Mouse (Mus musculus) ovary, adult 18-20 months (tissue): ENCODE measurements around the gene Gnpnat1.

Experiments
- DNase-seq: peaks from one replicate; pipeline ENCODE4 v3.0.0; 2022; ENCODE audit warnings: low spot score, mixed read lengths

The Gnpnat1 gene

DNA sequence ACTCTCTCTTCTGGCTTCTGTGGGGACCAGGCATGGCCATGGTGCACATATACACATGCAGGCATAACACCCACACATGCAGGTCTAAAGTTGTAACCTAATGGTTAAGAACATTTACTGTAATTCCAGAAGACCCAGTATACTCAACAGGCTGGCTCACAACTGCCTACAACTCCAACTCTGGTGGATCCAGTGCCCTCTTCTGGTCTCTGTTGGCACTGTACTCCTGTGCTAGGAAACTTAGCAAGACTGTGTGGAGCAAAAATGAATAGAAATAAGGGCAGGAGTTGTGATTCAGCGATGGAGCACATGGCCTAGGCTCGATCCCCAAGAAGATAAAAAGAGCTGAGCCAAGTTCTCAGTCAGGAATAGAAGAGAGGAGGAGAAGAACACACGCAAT lies 4.9 kb downstream of the Gnpnat1 start:
- no peak for DNase-seq

DNA sequence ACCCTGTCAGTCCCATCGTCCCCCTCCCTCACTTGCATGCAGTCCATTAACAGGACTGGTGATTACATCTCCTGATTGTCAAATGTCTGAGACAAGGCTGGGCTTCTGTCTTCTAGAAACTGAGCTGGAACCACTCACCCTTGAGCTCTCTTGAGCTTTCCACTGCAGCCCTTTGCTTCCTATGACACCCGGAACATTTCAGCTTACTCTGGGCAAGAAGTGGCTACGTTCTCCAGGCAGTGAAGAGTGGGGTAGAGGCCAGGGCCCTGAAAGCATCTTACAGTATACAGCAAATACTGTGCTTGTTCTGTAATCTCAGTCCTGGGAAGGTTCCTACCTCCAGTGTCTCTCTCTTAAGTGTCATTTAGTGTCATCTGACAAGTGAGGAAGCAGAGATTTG lies 15.5 kb downstream of the Gnpnat1 start:
- no peak for DNase-seq

DNA sequence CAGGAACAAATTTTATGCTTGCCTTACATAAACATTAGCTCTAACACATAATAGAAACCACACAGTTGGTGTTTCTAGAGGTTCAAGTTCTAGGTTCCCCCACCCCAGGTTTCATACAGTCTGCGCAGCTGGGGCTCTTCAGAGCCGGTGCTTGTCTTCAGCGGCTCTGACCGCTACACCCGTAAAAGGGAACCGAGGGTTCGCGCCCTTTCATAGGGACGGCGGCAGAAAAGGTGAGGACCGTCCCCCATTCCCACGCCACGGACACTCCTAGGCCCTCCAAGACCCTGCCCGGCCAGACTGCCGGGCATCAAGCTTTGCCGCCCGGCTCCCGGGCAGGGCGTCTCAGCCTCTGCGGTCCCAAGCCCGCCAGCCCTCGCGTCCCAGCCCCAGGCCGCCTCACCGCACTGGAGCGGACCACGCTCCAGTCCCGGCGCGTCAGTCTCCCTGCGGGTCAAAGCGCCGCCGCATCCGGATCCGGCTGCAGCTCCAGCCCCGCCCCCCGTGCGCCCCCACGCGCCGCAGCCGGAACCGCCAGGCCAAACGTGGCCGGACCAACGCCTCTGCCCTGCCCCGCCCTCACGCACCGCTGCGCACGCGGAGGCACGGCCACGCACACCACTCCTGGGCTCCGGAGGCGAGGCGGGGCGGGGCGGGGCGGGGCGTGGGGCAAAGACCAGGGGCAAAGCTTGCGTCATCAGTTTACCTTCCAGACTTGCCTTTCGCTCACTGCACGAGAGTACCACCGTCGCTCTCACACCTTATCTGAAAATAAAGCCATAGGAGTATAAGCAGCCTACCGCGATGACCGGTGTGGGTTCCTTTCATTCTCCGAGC lies 16.1 kb downstream of the Gnpnat1 start:
- DNase-seq, result peak; percentile 90

DNA sequence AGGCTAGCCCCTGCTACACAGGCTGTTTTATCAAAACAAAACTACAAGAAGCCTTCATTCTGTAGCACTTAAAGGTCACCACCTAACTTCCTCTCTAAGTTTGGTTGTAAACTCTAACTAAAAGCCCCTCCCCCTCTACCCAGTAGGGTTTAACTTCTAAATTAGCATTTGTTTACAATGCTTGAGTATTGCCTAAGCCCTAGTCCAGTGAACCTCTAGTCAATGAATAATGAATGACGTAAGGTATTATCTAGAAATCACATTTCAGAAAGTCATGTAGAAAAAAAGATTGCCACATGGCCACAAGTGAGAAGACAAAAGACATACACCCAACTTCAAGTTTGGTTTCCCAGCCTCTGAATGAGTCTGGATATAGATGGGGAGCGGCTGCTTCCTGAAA lies 17.2 kb downstream of the Gnpnat1 start:
- no peak for DNase-seq

DNA sequence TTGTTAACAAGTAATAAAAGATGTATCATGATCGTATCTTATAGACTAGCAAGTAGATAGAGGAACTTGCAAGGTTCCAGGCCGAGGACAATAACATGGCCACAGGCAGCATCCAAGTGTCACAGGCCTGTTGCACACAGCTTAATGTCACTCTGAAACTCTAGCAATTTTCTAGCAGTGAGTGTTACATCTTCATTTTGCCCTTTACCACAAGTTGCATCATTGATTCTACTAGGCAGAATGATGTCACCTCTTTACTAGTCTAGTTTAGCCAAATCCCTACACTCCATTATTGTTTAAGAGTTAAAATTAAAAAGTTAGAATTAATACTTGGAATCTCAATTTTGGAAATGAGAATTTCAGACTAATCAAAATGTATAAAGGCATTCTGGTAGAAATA lies 19.1 kb downstream of the Gnpnat1 start:
- DNase-seq, result no peak

DNA sequence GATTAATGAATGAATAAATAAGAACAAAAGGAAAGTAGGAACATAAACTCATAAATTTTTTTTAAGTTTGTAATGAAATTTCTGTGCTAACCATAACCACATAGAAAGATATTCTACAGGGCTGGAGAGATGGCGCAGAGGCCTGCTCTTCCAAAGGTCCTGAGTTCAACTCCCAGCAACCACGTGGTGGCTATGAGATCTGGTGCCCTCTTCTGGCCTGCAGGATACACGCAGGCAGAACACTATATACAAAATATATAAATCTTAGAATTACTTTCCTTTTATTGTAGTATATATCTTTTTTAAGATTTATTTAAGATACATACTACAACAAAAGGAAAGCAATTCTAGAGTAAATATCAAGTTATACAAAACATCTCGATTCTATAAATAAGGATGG lies 21.8 kb downstream of the Gnpnat1 start:
- DNase-seq, result no peak

DNA sequence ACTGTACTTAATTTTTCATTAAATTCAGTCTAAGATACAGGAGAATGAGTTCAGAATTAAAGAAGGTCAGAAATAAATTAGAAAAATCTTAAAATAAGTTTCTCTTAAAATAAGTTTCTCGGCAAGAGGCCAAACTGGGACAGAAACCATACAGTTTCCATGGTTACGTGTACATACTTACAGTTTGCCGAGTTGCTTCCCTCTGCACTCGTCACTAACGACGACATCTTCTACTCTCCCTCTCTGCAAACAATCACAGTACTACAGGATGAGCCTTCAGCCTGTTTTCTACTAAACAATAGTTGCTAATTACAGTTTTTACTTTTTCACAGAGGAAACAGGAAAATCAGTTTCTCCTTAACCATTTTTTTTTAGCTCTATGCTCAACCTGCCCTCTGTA lies 24.0 kb downstream of the Gnpnat1 start:
- DNase-seq, result no peak

DNA sequence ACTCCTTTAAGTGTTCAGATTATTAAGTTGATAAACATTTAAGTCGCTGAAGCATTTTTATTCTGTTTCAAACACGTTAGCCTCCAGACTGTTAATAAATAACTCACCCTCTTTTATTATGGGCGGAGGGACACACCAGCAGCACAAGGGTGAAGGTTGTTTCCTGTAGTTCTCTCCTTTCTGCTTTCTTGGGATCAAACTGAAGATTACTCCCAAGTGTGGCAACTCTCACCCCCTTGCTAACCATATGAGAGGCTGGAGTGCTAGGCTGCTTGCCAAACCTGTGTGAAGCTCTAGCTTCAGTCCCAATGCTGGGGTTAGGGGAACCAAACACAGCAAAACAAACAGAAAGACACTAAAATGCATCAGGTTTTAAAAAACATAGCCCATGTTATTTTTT lies 25.9 kb downstream of the Gnpnat1 start:
- DNase-seq, result no peak

DNA sequence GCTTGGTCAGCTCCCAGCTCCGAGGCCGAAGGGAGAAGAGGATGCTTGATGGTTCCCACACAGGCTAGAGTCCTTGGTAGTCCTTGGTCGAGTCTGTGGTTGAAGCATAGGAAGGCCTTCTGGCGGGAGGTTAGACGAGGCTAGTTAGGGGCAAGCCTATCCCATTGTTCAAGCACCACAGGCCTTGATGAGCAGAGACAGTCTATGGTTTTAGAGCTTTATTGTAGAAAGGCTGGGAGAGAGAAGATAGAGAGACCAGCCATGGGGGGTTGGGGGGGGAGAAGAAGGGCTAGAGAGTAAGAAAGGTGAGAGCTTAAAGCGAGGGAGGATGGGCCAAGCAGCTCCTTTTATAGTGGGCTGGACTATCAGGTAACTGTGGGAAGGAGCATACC lies 39.5 kb downstream of the Gnpnat1 start:
- no peak for DNase-seq

DNA sequence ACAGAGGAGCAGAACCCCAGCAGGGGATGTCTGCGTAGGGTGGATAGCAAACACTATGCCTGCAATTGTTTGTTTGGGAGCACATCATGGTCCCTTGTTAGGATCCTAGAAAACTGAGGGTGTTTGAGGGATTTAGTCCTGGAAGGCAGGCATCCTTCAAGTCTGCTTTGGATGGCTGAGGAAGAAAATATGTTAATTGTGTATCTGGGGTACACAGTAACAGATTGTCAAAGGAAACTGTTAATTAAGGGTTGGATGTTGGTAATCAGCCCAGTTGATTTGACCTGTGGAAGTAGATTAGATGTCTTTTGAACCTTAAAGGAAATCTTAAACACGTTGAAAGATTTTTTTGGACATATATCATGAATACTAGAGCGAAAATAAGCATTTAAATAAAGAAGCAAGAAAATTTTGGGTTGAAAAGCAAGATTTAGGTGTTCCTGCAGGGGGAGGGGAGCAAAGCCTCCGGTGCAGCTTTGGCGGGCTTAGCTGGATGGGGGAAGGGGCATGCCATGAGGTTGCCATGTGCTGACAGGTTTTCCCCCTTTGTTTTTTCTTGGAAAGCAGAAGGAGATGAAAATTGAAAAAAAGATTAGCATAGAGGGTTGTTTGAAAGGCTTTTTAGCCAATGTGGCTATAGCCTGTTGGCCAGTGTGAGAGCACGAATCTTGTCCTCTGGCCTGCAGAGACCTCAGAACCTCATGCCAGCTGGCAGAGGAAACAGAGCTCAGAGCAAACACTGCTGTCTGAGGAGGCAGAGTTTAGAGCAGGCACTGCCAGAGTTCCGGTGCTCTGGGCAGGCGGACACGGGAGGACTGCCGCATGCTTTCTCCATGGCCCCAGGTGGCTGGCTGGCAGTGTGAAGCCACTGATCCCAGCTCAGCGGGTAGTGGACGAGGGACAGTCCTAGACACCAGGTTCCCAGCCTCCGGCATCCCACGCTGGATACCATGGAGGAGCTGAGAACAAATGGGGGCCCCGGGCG lies 40.2 kb downstream of the Gnpnat1 start:
- no peak for DNase-seq

DNA sequence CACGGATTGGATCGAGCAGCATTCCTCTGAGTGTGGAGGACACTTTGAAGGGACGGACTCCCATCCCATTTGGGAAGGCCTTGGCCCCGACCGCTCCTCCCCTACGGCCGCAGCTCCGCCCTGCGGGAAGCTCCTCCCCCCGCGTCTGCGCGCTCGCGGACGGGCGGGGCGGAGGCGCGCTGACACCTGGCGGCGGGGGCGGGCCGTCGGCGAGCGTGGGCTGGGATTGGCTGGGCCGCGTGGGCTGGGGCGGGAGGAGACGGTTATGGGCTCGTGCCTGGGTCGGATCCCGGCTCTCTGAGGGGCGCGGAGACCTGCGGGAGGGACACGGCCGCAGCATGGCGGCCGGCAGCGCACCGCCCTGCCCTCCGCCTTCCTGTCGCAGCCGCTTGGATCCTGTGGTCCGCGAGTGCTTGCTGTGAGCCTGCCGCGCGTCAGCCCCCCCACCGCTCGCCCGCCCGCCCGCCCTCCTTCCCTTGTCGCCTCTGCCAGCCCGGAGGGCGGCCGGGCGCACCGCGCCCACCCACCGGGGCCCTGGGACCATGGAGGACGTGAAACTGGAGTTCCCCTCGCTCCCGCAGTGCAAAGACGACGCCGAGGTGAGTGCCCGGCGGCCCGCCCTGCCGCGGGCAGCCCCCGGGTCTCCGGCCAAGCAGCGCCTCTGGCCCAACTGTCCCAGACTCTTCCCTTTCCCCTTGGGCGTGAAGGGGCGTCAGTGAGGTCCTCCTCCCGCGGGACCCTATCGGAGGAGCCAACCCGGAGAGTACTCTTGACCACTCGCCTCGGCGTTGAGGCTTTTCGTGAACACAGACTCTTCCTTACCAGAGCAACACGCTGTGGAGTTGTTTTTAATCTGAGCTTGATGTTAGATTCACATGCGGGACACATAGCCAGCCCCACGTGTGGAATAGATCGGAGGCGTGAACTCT lies 53.5 kb downstream of the Gnpnat1 start, which contains the start of gene Styx:
TSS of gene Styx (plus strand) at position 163 of the 929 bp plus-strand sequence.
- peak; percentile 94 for DNase-seq

DNA sequence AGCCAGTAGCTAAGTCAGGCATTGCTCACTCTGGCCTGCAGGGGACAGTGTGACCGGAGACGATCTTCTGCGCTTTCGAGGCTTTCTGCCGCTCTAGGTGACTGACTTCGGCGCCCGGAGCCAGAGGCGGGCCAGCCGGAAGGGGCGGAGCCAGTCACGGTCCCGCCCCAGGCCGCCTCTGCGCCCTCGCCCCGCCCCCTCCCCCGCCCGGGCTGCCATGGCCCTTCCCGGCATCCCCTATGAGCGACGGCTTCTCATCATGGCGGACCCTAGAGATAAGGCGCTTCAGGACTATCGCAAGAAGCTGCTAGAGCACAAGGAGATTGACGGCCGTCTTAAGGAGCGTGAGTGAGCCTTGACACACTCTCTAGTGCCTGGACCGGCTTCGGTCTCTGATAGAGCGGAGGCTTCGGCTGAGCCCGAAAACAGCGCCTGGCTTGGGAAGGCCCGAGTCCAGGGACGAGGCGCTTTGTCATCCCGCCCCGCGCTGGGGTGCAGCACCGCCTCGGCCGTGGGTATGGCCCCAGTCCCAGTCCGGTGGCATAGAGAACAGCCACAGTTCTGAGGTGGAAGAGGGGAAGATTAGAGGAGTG lies 75.0 kb downstream of the Gnpnat1 start, which contains the start of gene Psmc6:
TSS of gene Psmc6 (plus strand) at position 200 of the 593 bp plus-strand sequence.
- peak; percentile 89 for DNase-seq

DNA sequence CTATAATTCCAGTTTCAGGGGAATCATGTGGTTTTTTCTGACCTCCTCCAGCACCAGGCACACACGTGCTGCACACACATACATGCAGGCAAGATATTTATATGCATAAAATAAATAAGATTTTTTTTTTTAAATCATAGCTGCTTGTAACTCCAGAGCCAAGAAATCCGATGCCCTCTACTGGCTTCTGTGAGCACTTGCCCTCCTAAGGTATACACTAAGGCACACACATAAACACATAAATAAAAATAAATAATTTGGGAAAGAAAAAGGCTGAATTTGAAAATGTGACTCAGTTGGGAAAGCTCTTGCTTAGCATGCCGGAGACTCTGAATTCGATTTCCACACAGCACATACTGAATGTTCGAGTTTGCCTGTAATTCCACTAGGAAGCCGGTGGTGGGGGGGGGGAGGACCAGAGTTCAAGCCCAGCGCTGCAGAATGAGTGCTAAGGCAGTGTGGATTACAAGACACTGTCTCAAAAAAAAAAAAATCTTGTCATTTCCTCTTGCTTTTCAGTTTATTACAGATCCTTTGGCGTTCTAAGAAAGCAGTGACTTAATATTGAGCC lies 75.6 kb downstream of the Gnpnat1 start:
- DNase-seq, result no peak

DNA sequence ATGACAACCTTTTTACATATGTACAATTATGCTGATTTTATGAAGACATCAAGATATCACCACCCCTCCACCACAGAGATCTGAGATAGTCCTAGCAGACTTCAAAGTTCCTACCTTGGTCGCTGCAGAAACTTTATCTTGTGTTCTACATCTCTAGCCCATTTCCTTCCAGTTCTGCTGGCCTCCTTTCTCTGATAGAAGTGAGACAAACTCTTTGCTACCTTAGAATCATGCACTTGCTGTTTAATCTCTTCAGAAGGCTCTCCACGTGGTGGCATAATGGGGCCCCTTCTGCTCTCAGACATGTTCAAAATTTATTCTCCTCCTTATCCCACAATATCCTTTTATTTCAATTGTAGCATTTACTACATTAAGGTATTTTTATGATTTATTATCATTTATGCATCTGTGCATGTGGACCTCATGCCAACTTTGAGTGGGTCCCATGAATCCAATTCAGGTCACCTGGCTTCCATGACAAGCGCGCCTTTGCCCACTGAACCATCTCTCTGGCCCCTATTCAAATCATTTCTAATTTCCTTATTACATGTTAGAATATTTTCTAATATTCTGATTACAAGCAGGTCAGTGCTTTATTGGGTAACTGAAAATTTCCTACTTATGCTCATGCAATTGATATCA lies 76.5 kb downstream of the Gnpnat1 start:
- DNase-seq, result no peak
